Mouse (Mus musculus) limb, embryonic 11.5 days (tissue): Measurements from ENCODE around the gene Fam222a. TPM values are rescaled to one million over a fixed set of nuclear protein-coding genes. Genes with fewer than 3 reads are reported as not detected.

Source experiments
- polyA plus RNA-seq: library from polyadenylated mRNA; unstranded; fragments of >200 nt; fragmentation: Nextera tagmentation; extraction: Ambion mirVana; gene quantifications from 2 replicates; pipeline ENCODE4 v1.2.1, GENCODE M21; 2014

The Fam222a gene
- polyA plus RNA-seq, 1 experiment from 2014 or later: 2.5 TPM

Other genes starting within 250 kb of the Fam222a start
- gene Kctd10, start 187.5 kb upstream of the Fam222a start, polyA plus RNA-seq: 81.9 and 88.6 TPM in 2 replicates
- gene Ube3b, start 187.4 kb upstream of the Fam222a start, polyA plus RNA-seq: 48.4 and 54.1 TPM in 2 replicates
- gene Mmab, start 124.0 kb upstream of the Fam222a start, polyA plus RNA-seq: 29.8 and 30.6 TPM in 2 replicates
- gene Mvk, start 123.7 kb upstream of the Fam222a start, polyA plus RNA-seq: 47.6 and 49.2 TPM in 2 replicates
- 0.53 and 0.55 TPM in 2 replicates for gene Trpv4, start 90.4 kb downstream of the Fam222a start, polyA plus RNA-seq
- gene Gltp, start 123.0 kb downstream of the Fam222a start, polyA plus RNA-seq: 69.0 and 73.9 TPM in 2 replicates
- gene Tchp, start 139.7 kb downstream of the Fam222a start, polyA plus RNA-seq: 14.5 and 16.1 TPM in 2 replicates
- 49.4 and 54.2 TPM in 2 replicates for gene Ankrd13a, start 206.7 kb downstream of the Fam222a start, polyA plus RNA-seq
- 35.2 and 39.1 TPM in 2 replicates for gene Git2, start 207.5 kb downstream of the Fam222a start, polyA plus RNA-seq